Mouse (Mus musculus): Measurements from ENCODE around the gene Glod5.
A peak's percentile ranks its signal among the peaks of the same experiment; 100 is the strongest.

- peak; percentile 90 for TF ChIP-seq TAL1 (IDR thresholded peaks at IDR 0.05; ENCODE audit: low read length)
- peak; percentile 60 for TF ChIP-seq GATA1 (IDR thresholded peaks at IDR 0.05; ENCODE audit: low read length)
Measured at GRCm38 (mm10) chrX:7993068-7993735, 25.1 kb downstream of the Glod5 start.

Data from erythroblast, embryonic 14.5 days (primary cell).